Mouse (Mus musculus): ENCODE data around the gene 2210016L21Rik. TPM values are rescaled to one million over a fixed set of nuclear protein-coding genes. Genes with fewer than 3 reads are reported as not detected.

2210016L21Rik gene
- total and polyA plus RNA-seq, 3 experiments = 16.2 to 46.1 TPM; not detected in 1

DNA sequence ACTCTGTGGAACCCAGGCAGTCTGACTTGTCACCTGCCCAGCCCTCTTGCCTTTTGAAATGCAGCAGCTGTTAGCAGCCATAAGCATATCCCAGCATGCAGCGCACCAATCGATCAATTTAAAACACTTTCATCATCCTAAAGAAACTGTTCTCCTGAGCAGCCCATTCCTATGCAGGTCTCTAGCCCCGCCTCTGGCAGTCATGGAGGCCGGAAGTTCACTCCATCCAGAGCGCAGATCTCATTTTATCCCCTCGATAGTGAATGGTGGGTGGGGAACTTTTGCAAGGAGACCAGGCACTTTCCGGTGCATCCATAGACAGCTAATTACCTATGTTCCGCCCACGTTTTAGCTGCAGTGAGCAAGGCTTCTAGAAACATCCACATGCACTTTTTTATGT lies 30.2 kb downstream of the 2210016L21Rik start:
- no peak for DNase-seq (ENCODE audit: low read depth, low spot score)
- TF ChIP-seq RCOR1 (IDR thresholded peaks at IDR 0.05; ENCODE audit: low read depth, low read length) (no peak), SIN3A (IDR thresholded peaks at IDR 0.05; ENCODE audit: low read length) (no peak), E2F4 (IDR thresholded peaks at IDR 0.05; ENCODE audit: borderline replicate concordance, low read depth, low read length) (no peak), USF1 (IDR thresholded peaks at IDR 0.05; ENCODE audit: low read depth, low read length) (no peak), RAD21 (IDR thresholded peaks at IDR 0.05; ENCODE audit: low read depth, low read length) (no peak), SMC3 (IDR thresholded peaks at IDR 0.05; ENCODE audit: low read depth, low read length) (no peak), MAX (IDR thresholded peaks at IDR 0.05; ENCODE audit: low read length) (no peak), ETS1 (IDR thresholded peaks at IDR 0.05; ENCODE audit: low read depth, low read length) (no peak), MAZ (IDR thresholded peaks at IDR 0.05; ENCODE audit: low read depth, low read length) (no peak), TAL1 (IDR thresholded peaks at IDR 0.05; ENCODE audit: low read length) (no peak), POLR2AphosphoS5 (IDR thresholded peaks at IDR 0.05; ENCODE audit: borderline replicate concordance, low read depth, low read length) (no peak), ZC3H11A (IDR thresholded peaks at IDR 0.05; ENCODE audit: low read depth, low read length) (no peak), NRF1 (IDR thresholded peaks at IDR 0.05; ENCODE audit: insufficient read depth, low read depth, low read length, poor library complexity, severe bottlenecking) (no peak)
- Histone ChIP-seq H3K9me3 (replicated peaks; ENCODE audit: insufficient read depth, low read length) (no peaks in the 10 kb centered on the region), H3K79me2 (ENCODE audit: control insufficient read depth, insufficient read depth, low read length, poor library complexity) (no peaks in the 10 kb centered on the region), H3K9ac (ENCODE audit: control insufficient read depth, low read depth, low read length, poor library complexity, severe bottlenecking) (no peak overlapping the region), H3K4me1 (ENCODE audit: control insufficient read depth in 1 of 2, insufficient read depth in 2 of 2, low read length in 2 of 2) (no peaks in the 10 kb centered on the region), H3K27ac (ENCODE audit: control insufficient read depth, low read depth, low read length) (no peak overlapping the region), H3K4me3 (ENCODE audit: control insufficient read depth in 1 of 2, insufficient read depth in 1 of 2, low read depth in 2 of 2, low read length in 2 of 2) (no peak overlapping the region), H3K36me3 (ENCODE audit: control insufficient read depth in 1 of 2, insufficient read depth in 2 of 2, low read length in 2 of 2) (no peaks in the 10 kb centered on the region), H3K27me3 (ENCODE audit: control insufficient read depth in 1 of 2, insufficient read depth in 2 of 2, low read length in 2 of 2) (no peaks in the 10 kb centered on the region; a peak in 1 of 4 replicates)

DNA sequence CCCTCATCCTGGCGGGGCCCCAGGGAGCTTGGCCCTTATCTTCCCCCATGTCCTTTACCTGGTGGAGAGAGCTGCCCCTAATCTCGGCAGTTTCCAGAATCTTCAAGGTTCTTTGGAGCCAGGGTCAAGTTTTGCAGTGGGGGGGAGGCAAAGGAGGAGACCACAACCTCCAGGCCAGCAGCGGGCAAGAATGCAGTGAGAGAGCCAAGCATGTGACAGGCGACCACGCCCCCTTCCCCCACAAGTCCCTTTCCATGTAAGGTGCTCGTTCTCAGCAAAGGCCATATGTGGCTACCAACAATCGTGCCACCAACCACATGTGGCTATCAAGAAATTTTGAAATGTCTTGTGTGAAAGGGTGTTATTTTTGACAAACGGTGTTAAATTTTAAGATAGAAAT lies 31.2 kb downstream of the 2210016L21Rik start:
- H3K4me1 ChIP-seq (ENCODE audit: control insufficient read depth in 1 of 2, insufficient read depth in 2 of 2, low read length in 2 of 2) = no peaks in the 10 kb centered on the region
- H3K27ac ChIP-seq (ENCODE audit: control insufficient read depth, low read depth, low read length) = no peak overlapping the region
- H3K4me3 ChIP-seq (ENCODE audit: control insufficient read depth in 1 of 2, insufficient read depth in 1 of 2, low read depth in 2 of 2, low read length in 2 of 2) = no peak overlapping the region
- no peak for DNase-seq (ENCODE audit: low read depth, low spot score)
- no peaks in the 10 kb centered on the region for H3K9me3 ChIP-seq (replicated peaks; ENCODE audit: insufficient read depth, low read length)
- peaks cover 0 to 1% of the 10 kb centered on the region in 2 experiments; a peak in 2 of 4 replicates for H3K36me3 ChIP-seq (ENCODE audit: control insufficient read depth in 1 of 2, insufficient read depth in 2 of 2, low read length in 2 of 2)
- TF ChIP-seq TBP (IDR thresholded peaks at IDR 0.05; ENCODE audit: low read depth, low read length) (no peak), ZMIZ1 (IDR thresholded peaks at IDR 0.05; ENCODE audit: low read depth, low read length) (no peak)
- H3K9ac ChIP-seq (ENCODE audit: control insufficient read depth, low read depth, low read length, poor library complexity, severe bottlenecking) = no peak overlapping the region
- no peaks in the 10 kb centered on the region; a peak in 1 of 4 replicates for H3K27me3 ChIP-seq (ENCODE audit: control insufficient read depth in 1 of 2, insufficient read depth in 2 of 2, low read length in 2 of 2)
- no peaks in the 10 kb centered on the region for H3K79me2 ChIP-seq (ENCODE audit: control insufficient read depth, insufficient read depth, low read length, poor library complexity)

DNA sequence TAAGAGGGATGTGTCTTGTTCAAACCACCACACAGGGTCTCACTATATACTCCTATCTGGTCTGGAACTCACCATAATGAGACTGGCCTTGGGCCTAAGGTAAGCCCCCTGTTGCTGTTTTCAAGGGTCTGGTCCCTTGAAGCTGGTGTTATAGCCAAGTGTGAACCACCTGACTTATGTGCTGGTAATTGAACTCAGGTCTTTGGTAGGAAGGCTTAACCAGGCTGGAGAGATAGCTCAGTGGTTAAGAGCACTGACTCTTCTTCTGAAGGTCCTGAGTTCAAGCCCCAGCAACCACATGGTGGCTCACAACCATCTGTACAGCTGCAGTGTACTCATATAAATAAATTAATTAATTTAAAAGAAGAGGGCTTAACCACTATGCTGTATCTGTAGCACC lies 35.0 kb downstream of the 2210016L21Rik start:
- no peak for DNase-seq (ENCODE audit: low read depth, low spot score)
- Histone ChIP-seq H3K27me3 (ENCODE audit: control insufficient read depth in 1 of 2, insufficient read depth in 2 of 2, low read length in 2 of 2) (no peaks in the 10 kb centered on the region), H3K79me2 (ENCODE audit: control insufficient read depth, insufficient read depth, low read length, poor library complexity) (no peaks in the 10 kb centered on the region; the same call in 1 of the 2 replicates), H3K9me3 (replicated peaks; ENCODE audit: insufficient read depth, low read length) (no peaks in the 10 kb centered on the region), H3K9ac (ENCODE audit: control insufficient read depth, low read depth, low read length, poor library complexity, severe bottlenecking) (no peak overlapping the region), H3K4me1 (ENCODE audit: control insufficient read depth in 1 of 2, insufficient read depth in 2 of 2, low read length in 2 of 2) (peaks cover 0 to 6% of the 10 kb centered on the region in 2 experiments; a peak in 2 of 4 replicates), H3K36me3 (ENCODE audit: control insufficient read depth in 1 of 2, insufficient read depth in 2 of 2, low read length in 2 of 2) (peaks cover 0 to 6% of the 10 kb centered on the region in 2 experiments; a peak in 2 of 4 replicates), H3K27ac (ENCODE audit: control insufficient read depth, low read depth, low read length) (no peak overlapping the region), H3K4me3 (ENCODE audit: control insufficient read depth in 1 of 2, insufficient read depth in 1 of 2, low read depth in 2 of 2, low read length in 2 of 2) (no peak overlapping the region)
- TF ChIP-seq CTCF (IDR thresholded peaks at IDR 0.05 in 2 of 3, conservative IDR thresholded peaks at IDR 0.05 in 1 of 3; ENCODE audit: control insufficient read depth in 1 of 3, insufficient read depth in 1 of 3, low read depth in 2 of 3, low read length in 3 of 3, poor library complexity in 1 of 3, severe bottlenecking in 1 of 3) = no peak
- no peak for TF ChIP-seq MYB (IDR thresholded peaks at IDR 0.05; ENCODE audit: low read depth, low read length)
- no peak for TF ChIP-seq POLR2AphosphoS2 (IDR thresholded peaks at IDR 0.05; ENCODE audit: low read length)
- TF ChIP-seq HCFC1 (IDR thresholded peaks at IDR 0.05; ENCODE audit: low read depth, low read length) = no peak
- peak; percentile 97 for TF ChIP-seq TBP (IDR thresholded peaks at IDR 0.05; ENCODE audit: low read depth, low read length)
- TF ChIP-seq BHLHE40 (IDR thresholded peaks at IDR 0.05; ENCODE audit: borderline replicate concordance, low read depth, low read length) = no peak
- no peak for TF ChIP-seq MAFK (IDR thresholded peaks at IDR 0.05; ENCODE audit: borderline replicate concordance, low read depth, low read length)
- no peak for TF ChIP-seq ELF1 (IDR thresholded peaks at IDR 0.05; ENCODE audit: low read depth, low read length)

Measured in MEL (cell line).